Mouse (Mus musculus): Measurements from ENCODE around the gene Ank3. TPM values are rescaled to one million over a fixed set of nuclear protein-coding genes. Genes with fewer than 3 reads are reported as not detected.

Gene Ank3
- polyA plus RNA-seq, 1 experiment from 2014 or later, result 86.7 TPM

- Histone ChIP-seq H3K4me3 (ENCODE audit: low read depth, low read length) (no peak overlapping the region), H3K4me2 (ENCODE audit: low read length) (no peak overlapping the region; the same call in 1 of the 2 replicates), H3K27ac (ENCODE audit: low read length) (no peak overlapping the region), H3K9me3 (replicated peaks; ENCODE audit: control insufficient read depth, low read length, poor library complexity, severe bottlenecking) (no peaks in the 10 kb centered on the region), H3K9ac (ENCODE audit: low read depth, low read length) (no peak overlapping the region), H3K27me3 (ENCODE audit: control insufficient read depth, insufficient read depth, low read depth, low read length) (no peaks in the 10 kb centered on the region), H3K4me1 (ENCODE audit: control insufficient read depth, insufficient read depth, low read length) (peaks cover 30% of the 10 kb centered on the region), H3K36me3 (ENCODE audit: control insufficient read depth, insufficient read depth, low read length) (no peaks in the 10 kb centered on the region)
- no peak for ATAC-seq
- 33% methylated on average over 7 of the region's 7 CpGs for WGBS
Observed at GRCm38 (mm10) chr10:69630802-69631388, 232.3 kb downstream of the Ank3 start.

GRCm38 (mm10) chr10:69632885-69633284, 234.3 kb downstream of the Ank3 start:
- no peak for ATAC-seq
- H3K4me3 ChIP-seq (ENCODE audit: low read depth, low read length), result no peak overlapping the region
- H3K27me3 ChIP-seq (ENCODE audit: control insufficient read depth, insufficient read depth, low read depth, low read length), result no peaks in the 10 kb centered on the region
- peaks cover 45% of the 10 kb centered on the region for H3K4me1 ChIP-seq (ENCODE audit: control insufficient read depth, insufficient read depth, low read length)
- H3K4me2 ChIP-seq (ENCODE audit: low read length), result no peak overlapping the region
- no peak overlapping the region for H3K27ac ChIP-seq (ENCODE audit: low read length)
- H3K9me3 ChIP-seq (replicated peaks; ENCODE audit: control insufficient read depth, low read length, poor library complexity, severe bottlenecking), result no peaks in the 10 kb centered on the region
- WGBS, result 85% methylated on average over 8 of the region's 8 CpGs
- H3K36me3 ChIP-seq (ENCODE audit: control insufficient read depth, insufficient read depth, low read length), result no peaks in the 10 kb centered on the region
- no peak overlapping the region for H3K9ac ChIP-seq (ENCODE audit: low read depth, low read length)

GRCm38 (mm10) chr10:69634891-69635290, 236.3 kb downstream of the Ank3 start:
- 0 out of 2 replicates have a peak overlapping the region, but pooled peaks have one; percentile 14 for H3K27ac ChIP-seq (ENCODE audit: low read length)
- WGBS, result 62% methylated on average over 5 of the region's 5 CpGs
- H3K27me3 ChIP-seq (ENCODE audit: control insufficient read depth, insufficient read depth, low read depth, low read length), result no peaks in the 10 kb centered on the region
- H3K36me3 ChIP-seq (ENCODE audit: control insufficient read depth, insufficient read depth, low read length), result no peaks in the 10 kb centered on the region
- peaks cover 53% of the 10 kb centered on the region for H3K4me1 ChIP-seq (ENCODE audit: control insufficient read depth, insufficient read depth, low read length)
- H3K4me2 ChIP-seq (ENCODE audit: low read length), result no peak overlapping the region
- H3K9ac ChIP-seq (ENCODE audit: low read depth, low read length), result no peak overlapping the region
- ATAC-seq, result no peak
- H3K9me3 ChIP-seq (replicated peaks; ENCODE audit: control insufficient read depth, low read length, poor library complexity, severe bottlenecking), result no peaks in the 10 kb centered on the region
- no peak overlapping the region for H3K4me3 ChIP-seq (ENCODE audit: low read depth, low read length)

GRCm38 (mm10) chr10:69635910-69636656, 237.5 kb downstream of the Ank3 start:
- Histone ChIP-seq H3K9me3 (replicated peaks; ENCODE audit: control insufficient read depth, low read length, poor library complexity, severe bottlenecking) (no peaks in the 10 kb centered on the region), H3K4me3 (ENCODE audit: low read depth, low read length) (no peak overlapping the region), H3K27me3 (ENCODE audit: control insufficient read depth, insufficient read depth, low read depth, low read length) (no peaks in the 10 kb centered on the region), H3K27ac (ENCODE audit: low read length) (no peak overlapping the region), H3K9ac (ENCODE audit: low read depth, low read length) (no peak overlapping the region), H3K4me1 (ENCODE audit: control insufficient read depth, insufficient read depth, low read length) (peaks cover 45% of the 10 kb centered on the region), H3K36me3 (ENCODE audit: control insufficient read depth, insufficient read depth, low read length) (no peaks in the 10 kb centered on the region), H3K4me2 (ENCODE audit: low read length) (no peak overlapping the region)
- 51% methylated on average over 11 of the region's 11 CpGs for WGBS
- no peak for ATAC-seq

GRCm38 (mm10) chr10:69639138-69639537, 240.6 kb downstream of the Ank3 start:
- H3K4me1 ChIP-seq (ENCODE audit: control insufficient read depth, insufficient read depth, low read length), result peaks cover 42% of the 10 kb centered on the region
- no peak for ATAC-seq

GRCm38 (mm10) chr10:69640617-69641016, 242.0 kb downstream of the Ank3 start:
- H3K9me3 ChIP-seq (replicated peaks; ENCODE audit: control insufficient read depth, low read length, poor library complexity, severe bottlenecking), result no peaks in the 10 kb centered on the region
- 70% methylated on average over 4 of the region's 4 CpGs for WGBS

More at GRCm38 (mm10) chr10:69639138-69639537, 240.6 kb downstream of the Ank3 start:
- H3K9me3 ChIP-seq (replicated peaks; ENCODE audit: control insufficient read depth, low read length, poor library complexity, severe bottlenecking), result no peaks in the 10 kb centered on the region
- H3K4me2 ChIP-seq (ENCODE audit: low read length), result no peak overlapping the region
- H3K36me3 ChIP-seq (ENCODE audit: control insufficient read depth, insufficient read depth, low read length), result no peaks in the 10 kb centered on the region
- no peak overlapping the region for H3K9ac ChIP-seq (ENCODE audit: low read depth, low read length)
- no peak overlapping the region for H3K4me3 ChIP-seq (ENCODE audit: low read depth, low read length)
- H3K27ac ChIP-seq (ENCODE audit: low read length), result no peak overlapping the region
- no peaks in the 10 kb centered on the region for H3K27me3 ChIP-seq (ENCODE audit: control insufficient read depth, insufficient read depth, low read depth, low read length)
- WGBS, result 92% methylated on average over 6 of the region's 6 CpGs

GRCm38 (mm10) chr10:69643481-69643880, 244.9 kb downstream of the Ank3 start:
- Histone ChIP-seq H3K9me3 (replicated peaks; ENCODE audit: control insufficient read depth, low read length, poor library complexity, severe bottlenecking) (no peaks in the 10 kb centered on the region), H3K27me3 (ENCODE audit: control insufficient read depth, insufficient read depth, low read depth, low read length) (no peaks in the 10 kb centered on the region), H3K9ac (ENCODE audit: low read depth, low read length) (no peak overlapping the region), H3K36me3 (ENCODE audit: control insufficient read depth, insufficient read depth, low read length) (no peaks in the 10 kb centered on the region), H3K27ac (ENCODE audit: low read length) (no peak overlapping the region), H3K4me2 (ENCODE audit: low read length) (no peak overlapping the region), H3K4me1 (ENCODE audit: control insufficient read depth, insufficient read depth, low read length) (peaks cover 9% of the 10 kb centered on the region), H3K4me3 (ENCODE audit: low read depth, low read length) (no peak overlapping the region)
- WGBS, result 64% methylated on average over 3 of the region's 3 CpGs
- no peak for ATAC-seq

More at GRCm38 (mm10) chr10:69640617-69641016, 242.0 kb downstream of the Ank3 start:
- no peak overlapping the region for H3K4me3 ChIP-seq (ENCODE audit: low read depth, low read length)
- no peak overlapping the region for H3K9ac ChIP-seq (ENCODE audit: low read depth, low read length)
- H3K36me3 ChIP-seq (ENCODE audit: control insufficient read depth, insufficient read depth, low read length), result no peaks in the 10 kb centered on the region
- H3K4me1 ChIP-seq (ENCODE audit: control insufficient read depth, insufficient read depth, low read length), result peaks cover 29% of the 10 kb centered on the region
- ATAC-seq, result no peak
- H3K4me2 ChIP-seq (ENCODE audit: low read length), result no peak overlapping the region
- H3K27ac ChIP-seq (ENCODE audit: low read length), result no peak overlapping the region
- no peaks in the 10 kb centered on the region for H3K27me3 ChIP-seq (ENCODE audit: control insufficient read depth, insufficient read depth, low read depth, low read length)

GRCm38 (mm10) chr10:69643986-69644385, 245.4 kb downstream of the Ank3 start:
- ATAC-seq, result no peak
- H3K36me3 ChIP-seq (ENCODE audit: control insufficient read depth, insufficient read depth, low read length), result no peaks in the 10 kb centered on the region
- no peaks in the 10 kb centered on the region for H3K9me3 ChIP-seq (replicated peaks; ENCODE audit: control insufficient read depth, low read length, poor library complexity, severe bottlenecking)
- 0 out of 2 replicates have a peak overlapping the region, but pooled peaks have one; percentile 6 for H3K27ac ChIP-seq (ENCODE audit: low read length)
- H3K4me1 ChIP-seq (ENCODE audit: control insufficient read depth, insufficient read depth, low read length), result peaks cover 7% of the 10 kb centered on the region
- no peak overlapping the region for H3K9ac ChIP-seq (ENCODE audit: low read depth, low read length)
- no peaks in the 10 kb centered on the region for H3K27me3 ChIP-seq (ENCODE audit: control insufficient read depth, insufficient read depth, low read depth, low read length)
- no peak overlapping the region for H3K4me3 ChIP-seq (ENCODE audit: low read depth, low read length)
- no peak overlapping the region for H3K4me2 ChIP-seq (ENCODE audit: low read length)
- 80% methylated on average over 6 of the region's 6 CpGs for WGBS

GRCm38 (mm10) chr10:69645311-69645802, 246.8 kb downstream of the Ank3 start:
- H3K4me3 ChIP-seq (ENCODE audit: low read depth, low read length), result no peak overlapping the region

More at GRCm38 (mm10) chr10:69645311-69645802, 246.8 kb downstream of the Ank3 start:
- no peaks in the 10 kb centered on the region for H3K27me3 ChIP-seq (ENCODE audit: control insufficient read depth, insufficient read depth, low read depth, low read length)
- H3K9me3 ChIP-seq (replicated peaks; ENCODE audit: control insufficient read depth, low read length, poor library complexity, severe bottlenecking), result no peaks in the 10 kb centered on the region
- H3K4me2 ChIP-seq (ENCODE audit: low read length), result no peak overlapping the region
- no peak overlapping the region for H3K9ac ChIP-seq (ENCODE audit: low read depth, low read length)
- WGBS, result 95% methylated on average over 5 of the region's 5 CpGs
- H3K4me1 ChIP-seq (ENCODE audit: control insufficient read depth, insufficient read depth, low read length), result peaks cover 12% of the 10 kb centered on the region
- no peak overlapping the region for H3K27ac ChIP-seq (ENCODE audit: low read length)
- ATAC-seq, result no peak
- H3K36me3 ChIP-seq (ENCODE audit: control insufficient read depth, insufficient read depth, low read length), result no peaks in the 10 kb centered on the region
